Mouse (Mus musculus) spleen, postnatal 4 days (tissue): ENCODE measurements around the gene Nrap.
A peak's percentile ranks its signal among the peaks of the same experiment; 100 is the strongest.

Experiments used
- DNase-seq, 2 experiments: peaks; one replicate each; pipeline ENCODE4 v3.0.0; 2022; ENCODE audit warnings: low spot score in 2 of 2

Gene Nrap

GRCm38 (mm10) chr19:56396669-56397621 is 7.1 kb upstream of the Nrap start, which contains the start of gene Casp7:
TSS of gene Casp7 (plus strand) at chr19:56397129.
- peak; percentile 75 to 88 for DNase-seq

- no peak for DNase-seq
These were observed 6.4 kb upstream of the Nrap start for GRCm38 (mm10) chr19:56396227-56396626.

- no peak for DNase-seq
These were observed 5.5 kb upstream of the Nrap start for GRCm38 (mm10) chr19:56395183-56395935.

GRCm38 (mm10) chr19:56393311-56393866 is 3.6 kb upstream of the Nrap start:
- no peak for DNase-seq

- peak; percentile 88 to 90 for DNase-seq
These were observed 1.6 kb upstream of the Nrap start for GRCm38 (mm10) chr19:56391307-56392046.

GRCm38 (mm10) chr19:56389176-56389575 is 661 bp downstream of the Nrap start:
- no peak for DNase-seq

GRCm38 (mm10) chr19:56387726-56388302 is 2.0 kb downstream of the Nrap start:
- DNase-seq: no peak

GRCm38 (mm10) chr19:56386095-56386494 is 3.7 kb downstream of the Nrap start:
- DNase-seq: no peak

GRCm38 (mm10) chr19:56385546-56385945 is 4.3 kb downstream of the Nrap start:
- DNase-seq: no peak

- no peak for DNase-seq
These were observed 8.4 kb downstream of the Nrap start for GRCm38 (mm10) chr19:56381407-56381806.

GRCm38 (mm10) chr19:56380341-56380740 is 9.5 kb downstream of the Nrap start:
- no peak for DNase-seq

GRCm38 (mm10) chr19:56378554-56379172 is 11.2 kb downstream of the Nrap start:
- no peak for DNase-seq

GRCm38 (mm10) chr19:56378007-56378406 is 11.8 kb downstream of the Nrap start:
- DNase-seq: no peak

- DNase-seq: no peak
These were observed 15.8 kb downstream of the Nrap start for GRCm38 (mm10) chr19:56374011-56374410.

GRCm38 (mm10) chr19:56373246-56373645 is 16.6 kb downstream of the Nrap start:
- no peak for DNase-seq

GRCm38 (mm10) chr19:56372226-56372625 is 17.6 kb downstream of the Nrap start:
- no peak for DNase-seq

GRCm38 (mm10) chr19:56370389-56371150 is 19.3 kb downstream of the Nrap start:
- DNase-seq: no peak

- DNase-seq: no peak
These were observed 20.9 kb downstream of the Nrap start for GRCm38 (mm10) chr19:56368912-56369311.

- DNase-seq: no peak
These were observed 22.1 kb downstream of the Nrap start for GRCm38 (mm10) chr19:56367778-56368177.

GRCm38 (mm10) chr19:56366625-56367024 is 23.2 kb downstream of the Nrap start:
- DNase-seq: no peak
